Mouse (Mus musculus) lung, postnatal 36 days (tissue): ENCODE measurements around the gene Armc2.
"Not testable (repeated sequence)": the region's sequence is repeated elsewhere in the genome, so short reads cannot be mapped to it uniquely, and the experiment has no call there.

Source experiments
- DNase-seq: peaks from one replicate; pipeline ENCODE4 v3.0.0; 2022; ENCODE audit warnings: mixed read lengths

Gene Armc2

DNA sequence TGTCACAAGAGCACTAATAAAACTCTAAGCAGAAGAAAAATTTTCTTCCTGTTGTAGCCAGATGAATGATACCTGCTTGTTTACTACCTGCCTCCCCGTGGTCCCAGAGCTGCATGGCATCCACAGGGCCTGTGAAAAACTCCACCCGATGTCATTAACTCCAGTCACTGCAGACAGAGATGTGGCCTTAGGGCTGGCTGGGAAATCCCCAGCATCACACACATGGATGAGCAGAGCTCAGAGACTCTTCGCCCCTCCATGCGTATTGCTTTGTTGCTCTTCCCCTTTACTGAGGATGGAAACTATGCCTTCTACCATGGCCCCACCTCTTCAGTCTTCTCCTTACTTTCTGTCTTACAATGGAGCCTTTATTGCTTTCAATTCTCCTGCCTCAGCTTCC lies 55.5 kb downstream of the Armc2 start:
- DNase-seq: peak; percentile 15

DNA sequence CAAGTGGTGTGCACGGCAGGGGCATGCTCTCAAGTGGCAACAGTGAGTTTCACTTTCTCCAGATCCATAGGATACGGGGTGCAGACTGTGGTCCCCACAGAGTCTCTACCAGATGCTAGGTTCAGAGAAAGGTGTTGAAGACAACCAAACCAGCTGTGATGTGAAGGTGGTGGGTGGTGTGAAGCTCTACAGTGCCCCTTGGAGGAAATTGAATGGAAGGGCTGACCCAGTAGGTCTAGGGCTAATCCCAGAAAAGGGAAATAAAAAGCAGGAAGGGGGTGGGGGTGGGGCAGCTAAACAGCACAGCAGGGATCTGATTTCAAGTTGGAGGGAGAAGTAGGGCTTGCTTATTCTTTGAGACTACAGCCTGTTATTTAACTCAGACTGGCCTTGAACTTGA lies 58.4 kb downstream of the Armc2 start:
- DNase-seq: no peak

DNA sequence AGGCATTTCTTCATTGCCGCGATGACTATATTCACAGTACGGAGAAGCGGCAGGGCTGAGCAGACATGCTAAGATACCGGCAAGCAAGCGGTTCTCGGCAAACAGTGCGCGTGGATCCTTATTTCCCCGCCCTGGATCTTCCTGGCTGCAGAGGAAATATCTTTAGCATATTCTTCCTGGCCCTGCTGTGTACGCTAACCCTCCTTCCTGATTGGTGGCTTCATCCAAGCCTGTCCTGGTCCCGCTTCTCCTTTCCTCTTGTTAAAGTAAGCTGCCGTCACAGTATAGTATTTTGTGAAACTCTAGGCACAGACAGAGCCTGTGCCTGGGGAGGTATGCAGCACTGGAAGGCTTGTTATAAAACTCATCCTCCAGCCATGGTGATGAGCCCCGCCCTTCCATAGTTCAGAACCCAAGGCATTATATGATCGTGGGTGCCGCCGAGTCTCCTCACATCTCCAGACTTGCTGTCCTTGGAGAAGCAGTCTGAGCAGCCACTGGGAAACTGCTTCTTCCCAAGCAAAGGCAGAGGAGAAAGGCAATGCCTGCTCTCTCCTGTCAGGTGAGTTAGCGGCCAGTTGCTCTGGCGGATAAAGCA lies 59.5 kb downstream of the Armc2 start:
- no peak for DNase-seq

DNA sequence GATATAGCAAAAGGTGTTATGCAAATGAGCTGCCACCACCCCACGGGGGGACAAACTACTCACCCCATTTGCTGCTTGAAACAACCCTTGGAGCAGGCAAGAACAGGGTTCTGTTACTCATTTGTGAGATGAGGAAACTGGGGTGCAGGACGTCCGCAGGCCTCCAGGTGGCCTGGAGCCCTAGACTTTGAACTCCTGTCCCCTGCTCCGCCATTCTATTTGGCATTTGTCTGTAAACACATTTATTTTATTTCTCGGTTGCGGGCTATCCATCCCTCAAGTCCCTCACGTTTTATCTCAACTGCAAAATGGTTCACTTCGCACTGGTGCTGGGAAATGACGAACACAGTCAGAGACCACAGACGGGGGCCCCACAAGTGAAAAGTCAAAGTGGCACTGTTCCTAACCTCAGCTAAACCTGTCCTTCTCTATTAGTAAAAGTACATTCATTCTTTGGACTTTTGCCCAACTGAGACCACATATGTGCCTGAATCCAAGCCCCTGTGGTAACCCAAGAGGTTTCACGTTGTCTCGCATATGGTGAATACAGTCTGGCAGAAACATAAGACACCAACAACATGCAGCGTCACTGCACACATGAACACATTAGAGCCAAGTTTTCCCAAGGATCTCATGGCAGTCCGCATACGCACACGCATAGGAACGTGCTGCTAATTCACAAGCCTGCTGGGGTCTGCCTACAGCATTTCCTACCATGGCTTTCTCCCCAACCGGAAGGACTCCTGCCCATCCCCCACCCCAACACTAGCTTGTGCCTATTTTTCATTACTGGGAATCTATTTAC lies 60.6 kb downstream of the Armc2 start:
- no peak for DNase-seq

DNA sequence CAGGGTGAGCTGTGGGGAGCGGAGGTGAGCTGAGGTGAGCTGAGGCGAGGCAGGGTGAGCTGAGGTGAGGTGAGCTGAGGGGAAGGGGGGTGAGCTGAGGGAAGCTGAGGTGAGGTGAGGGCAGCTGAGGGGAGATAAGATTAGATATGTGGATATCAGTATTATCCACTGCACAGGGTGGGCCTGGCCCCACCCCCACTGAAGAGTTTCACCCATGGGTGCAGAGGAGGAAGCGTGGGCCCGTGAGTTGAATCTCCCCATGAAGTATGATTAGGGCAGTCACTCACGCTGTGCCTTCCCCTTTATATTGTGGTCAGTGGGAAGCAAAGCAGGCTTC lies 64.7 kb downstream of the Armc2 start:
- no peak for DNase-seq

DNA sequence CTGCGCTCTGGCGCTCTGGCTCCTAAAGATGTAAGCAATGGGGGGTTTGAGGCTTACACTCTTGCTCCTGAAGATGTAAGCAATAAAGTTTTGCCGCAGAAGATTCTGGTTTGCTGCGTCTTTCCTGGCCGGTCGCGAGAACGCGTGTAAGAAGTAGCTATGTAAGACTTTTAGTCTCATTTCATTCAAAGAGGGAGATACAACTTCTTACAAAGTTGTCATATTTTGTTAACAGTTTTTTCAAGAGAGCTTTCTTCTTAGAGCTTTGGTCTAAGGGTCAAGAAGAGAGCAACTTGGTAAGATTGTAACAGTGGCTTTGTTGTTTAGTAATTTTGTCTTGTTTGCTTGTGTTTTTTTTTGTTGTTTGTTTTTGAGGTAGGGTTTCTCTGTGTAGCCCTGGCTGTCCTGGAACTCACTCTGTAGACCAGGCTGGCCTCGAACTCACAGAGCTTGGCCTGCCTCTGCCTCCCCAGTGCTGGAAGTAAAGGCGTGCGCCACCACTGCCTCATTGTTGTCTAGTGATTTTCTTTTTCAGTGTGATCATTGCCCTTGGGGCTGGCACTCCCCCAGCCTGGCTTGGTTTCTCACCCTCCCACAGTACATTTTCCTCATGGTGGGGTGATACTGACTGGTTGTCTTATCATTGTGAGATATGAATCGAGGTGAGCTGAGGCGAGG lies 65.3 kb downstream of the Armc2 start:
- no peak for DNase-seq

DNA sequence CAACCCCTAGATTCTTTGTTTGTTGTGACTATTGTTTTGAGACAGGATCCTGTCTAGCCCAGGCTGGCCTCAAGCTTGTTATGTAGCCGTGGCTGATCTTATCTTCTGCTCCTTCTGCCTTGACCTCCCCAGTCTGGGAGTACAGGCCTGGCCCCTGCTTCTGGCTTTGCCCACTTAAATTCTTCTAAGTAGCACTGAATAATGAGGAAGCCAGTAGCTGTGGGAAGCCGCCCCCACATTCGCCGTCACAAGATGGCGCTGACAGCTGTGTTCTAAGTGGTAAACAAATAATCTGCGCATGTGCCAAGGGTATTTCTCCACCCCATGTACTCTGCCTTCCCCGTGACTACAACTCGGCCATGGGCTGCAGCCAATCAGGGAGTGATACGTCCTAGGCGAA lies 65.9 kb downstream of the Armc2 start:
- not testable (repeated sequence) for DNase-seq

DNA sequence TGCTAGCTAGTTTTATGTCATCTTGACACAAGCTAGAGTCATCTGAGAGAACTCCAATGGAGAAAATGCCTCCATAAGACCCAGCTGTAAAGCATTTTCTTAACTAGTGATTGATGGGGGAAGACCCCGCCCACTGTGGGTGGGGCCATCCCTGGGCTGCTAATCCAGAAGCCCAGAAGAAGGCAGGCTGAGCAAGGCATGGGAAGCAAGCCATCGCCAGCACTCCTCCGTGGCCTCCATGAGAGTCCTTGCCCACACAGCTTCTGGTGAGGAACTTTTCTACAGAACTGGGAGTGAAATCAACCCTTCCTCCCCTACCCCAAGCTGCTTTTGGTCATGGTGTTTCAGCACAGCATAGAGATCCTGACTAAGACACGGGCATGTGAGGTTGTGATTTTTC lies 79.2 kb downstream of the Armc2 start:
- DNase-seq: no peak

DNA sequence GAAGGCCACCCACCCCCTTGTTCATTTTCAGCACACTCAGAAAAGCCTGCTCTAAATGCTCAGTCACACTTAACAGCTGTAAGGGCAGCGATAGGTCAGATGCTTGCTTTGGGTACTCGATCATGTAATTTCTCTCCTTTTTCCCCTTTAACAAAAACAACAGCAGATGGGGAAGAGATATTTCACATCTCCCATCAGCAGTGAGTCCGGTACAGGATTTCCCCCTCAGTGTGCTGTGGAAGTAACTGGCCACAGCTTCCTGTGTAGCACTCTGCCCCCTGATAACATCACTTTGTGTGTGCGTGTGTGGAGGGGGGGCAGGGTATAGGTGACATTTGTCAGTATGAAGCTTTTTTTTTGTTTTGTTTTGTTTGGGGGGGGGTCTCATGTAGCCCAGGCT lies 81.1 kb downstream of the Armc2 start:
- peak; percentile 35 for DNase-seq

DNA sequence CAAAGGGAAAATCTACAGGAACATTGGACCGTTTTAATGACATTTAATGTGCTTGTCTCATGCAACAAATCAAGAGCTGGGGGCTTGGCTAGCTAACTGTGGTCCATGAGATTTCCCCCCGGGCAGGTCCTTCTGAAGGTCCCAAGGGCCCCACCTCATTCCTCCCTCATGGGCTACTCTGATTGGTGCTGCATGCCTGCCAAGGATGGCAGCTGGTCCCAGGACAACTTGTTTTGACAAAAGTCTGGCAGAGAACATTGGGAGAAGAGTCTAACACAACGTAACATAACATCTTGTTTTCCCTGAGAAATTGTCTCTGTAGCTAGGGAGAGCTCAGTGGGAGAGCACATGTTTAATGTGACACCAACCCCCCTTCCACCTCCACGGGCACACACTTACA lies 82.1 kb downstream of the Armc2 start:
- peak; percentile 50 for DNase-seq

DNA sequence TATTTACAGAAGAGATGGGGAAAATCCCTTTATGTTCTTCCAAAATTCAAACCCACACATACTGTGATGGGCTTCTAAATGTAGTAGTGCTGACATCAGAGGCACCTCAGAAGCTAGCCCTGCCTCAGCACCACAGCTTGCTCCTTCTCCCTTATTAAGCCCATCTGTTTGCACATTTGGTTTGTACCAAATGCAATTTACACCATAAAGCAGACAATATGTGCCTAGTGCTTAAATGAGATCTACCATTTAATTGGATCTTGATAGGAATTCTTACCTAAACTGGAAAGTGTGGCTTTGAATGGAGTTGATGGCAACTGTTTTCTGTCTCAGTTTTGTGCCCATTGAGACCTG lies 82.8 kb downstream of the Armc2 start:
- DNase-seq: no peak

DNA sequence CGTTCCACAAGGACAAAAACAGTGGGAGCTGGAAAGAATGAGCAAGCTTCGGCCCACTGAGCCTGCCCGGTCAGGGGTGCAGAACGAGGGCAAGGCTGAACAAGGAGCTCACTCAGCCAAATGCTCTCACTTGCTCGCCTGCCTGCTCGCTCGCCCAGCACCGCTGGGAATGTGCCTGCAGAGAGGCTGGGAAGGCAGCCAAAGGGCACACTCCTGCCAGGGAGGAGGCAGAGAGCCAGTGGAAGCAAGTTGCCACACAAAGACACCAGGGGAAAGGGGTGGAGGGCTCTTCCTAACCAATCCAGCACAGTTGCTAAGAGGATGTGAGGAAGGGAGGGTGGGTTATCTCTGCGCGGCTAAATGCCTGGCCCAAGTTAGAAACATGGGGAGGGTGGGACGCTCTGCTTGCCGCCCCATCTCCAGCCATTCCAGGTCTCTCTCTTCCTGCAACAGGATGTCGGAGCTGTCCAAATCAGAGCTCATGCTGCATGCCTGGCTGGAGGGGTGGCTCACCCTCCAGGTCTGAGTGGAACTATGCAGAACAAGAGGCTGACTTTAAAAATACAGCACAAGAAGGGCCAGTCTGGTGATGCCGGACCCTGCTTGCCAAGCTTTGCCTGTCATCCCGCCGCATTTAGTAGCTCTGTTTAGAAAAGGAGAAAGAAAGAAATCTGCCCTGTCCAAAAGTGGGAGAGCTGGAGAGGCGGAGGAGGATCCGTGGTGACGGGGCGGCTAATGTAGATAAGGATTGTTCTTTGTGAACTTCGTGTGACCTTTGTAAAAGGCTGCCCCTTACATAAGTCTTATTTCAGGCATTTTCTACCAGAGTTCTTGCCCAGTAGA lies 83.4 kb downstream of the Armc2 start:
- DNase-seq: peak; percentile 90

DNA sequence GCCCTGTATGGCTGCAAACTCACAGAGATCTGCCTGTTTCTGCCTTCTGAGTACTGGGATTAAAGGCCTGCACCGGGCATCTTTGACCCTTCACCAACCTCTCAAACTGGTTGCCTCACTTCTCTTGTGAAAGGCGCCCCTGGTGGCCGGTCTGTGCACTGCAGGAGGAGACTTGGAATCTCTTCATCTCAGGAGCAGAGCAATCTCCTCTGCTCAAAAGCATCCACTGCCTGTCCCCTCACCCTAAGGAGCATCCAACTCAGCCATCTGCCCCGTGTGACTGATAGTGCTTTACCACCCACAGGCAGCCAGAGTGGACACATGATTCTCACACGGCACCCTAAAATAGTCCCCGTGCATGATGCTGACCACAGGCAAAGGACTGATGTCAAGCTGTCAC lies 84.7 kb downstream of the Armc2 start:
- DNase-seq: peak; percentile 79

DNA sequence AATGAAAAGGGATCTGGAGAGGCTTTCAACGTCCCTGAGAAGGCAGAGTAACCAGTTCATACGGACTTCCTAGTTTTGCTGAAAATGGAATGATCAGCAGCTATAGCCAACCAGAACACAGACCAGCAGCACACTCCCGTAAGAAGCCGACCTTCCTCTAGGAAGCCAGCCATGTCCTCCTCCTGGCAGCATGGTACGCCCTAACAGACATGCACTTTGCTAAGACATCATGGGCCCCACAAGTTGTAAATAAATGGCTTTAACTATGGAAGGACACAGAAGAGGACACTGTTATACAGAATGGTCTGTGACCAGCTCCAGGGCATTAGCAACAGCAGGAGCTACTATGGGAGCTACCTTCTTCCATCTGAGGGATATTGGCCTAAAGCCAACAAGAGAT lies 85.3 kb downstream of the Armc2 start:
- DNase-seq: no peak

DNA sequence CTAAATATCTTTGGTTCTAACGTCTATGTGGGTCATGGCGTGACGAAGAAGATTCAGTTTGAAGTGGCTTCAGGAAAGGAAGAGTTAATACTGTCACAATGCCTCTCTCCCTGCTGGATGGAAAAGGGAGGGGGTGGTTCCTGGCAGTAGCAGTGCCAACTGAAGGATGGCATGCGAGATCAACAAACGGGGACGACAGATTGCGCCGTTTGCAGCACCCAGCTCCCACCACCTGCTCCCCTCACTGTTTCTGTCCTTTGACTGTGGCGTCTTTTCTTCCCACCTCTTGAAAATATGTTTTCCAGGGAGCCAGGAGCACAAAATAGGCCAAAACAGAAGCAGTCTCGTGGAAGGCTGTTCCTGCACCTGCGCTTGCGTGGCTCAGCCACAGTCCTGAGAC lies 86.3 kb downstream of the Armc2 start:
- no peak for DNase-seq

DNA sequence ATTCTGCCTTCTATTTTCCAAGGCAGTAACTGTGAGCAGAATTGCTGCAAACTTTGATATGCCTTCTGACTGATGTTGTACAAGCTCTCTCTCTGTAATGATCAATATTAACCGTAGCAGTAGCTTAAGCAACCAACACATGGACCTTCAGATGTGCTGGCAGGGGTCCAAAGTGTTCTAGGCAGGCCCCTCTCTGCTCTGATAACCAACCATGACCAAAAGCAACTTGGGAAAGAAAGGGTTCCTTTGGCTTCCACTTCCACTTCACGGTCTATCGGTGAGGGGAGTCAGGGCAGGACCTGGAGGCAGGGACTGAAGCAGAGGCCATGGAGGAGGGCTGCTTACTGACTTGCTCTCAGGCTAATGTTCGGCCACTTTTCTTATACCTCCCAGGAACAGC lies 87.3 kb downstream of the Armc2 start:
- DNase-seq: no peak

DNA sequence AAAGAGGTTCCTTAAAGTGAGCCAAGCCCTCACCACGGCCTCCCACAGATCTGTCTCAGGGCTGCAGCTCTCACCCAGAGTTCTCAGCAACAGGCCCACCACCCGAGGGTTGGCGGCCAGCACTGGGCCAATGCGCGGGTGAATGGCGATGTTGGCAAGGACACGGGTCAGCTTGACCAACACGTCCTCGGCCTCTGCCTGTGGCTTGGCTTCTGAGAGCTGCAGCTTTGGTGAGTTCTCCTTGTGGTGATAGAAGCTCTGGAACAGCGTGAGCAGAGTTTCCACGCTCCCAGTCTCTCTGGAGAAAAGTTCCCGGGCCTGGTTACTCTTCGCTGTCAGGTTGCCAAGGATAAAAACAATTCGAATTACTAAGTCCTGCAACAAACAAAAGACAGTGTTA lies 91.5 kb downstream of the Armc2 start:
- DNase-seq: no peak

DNA sequence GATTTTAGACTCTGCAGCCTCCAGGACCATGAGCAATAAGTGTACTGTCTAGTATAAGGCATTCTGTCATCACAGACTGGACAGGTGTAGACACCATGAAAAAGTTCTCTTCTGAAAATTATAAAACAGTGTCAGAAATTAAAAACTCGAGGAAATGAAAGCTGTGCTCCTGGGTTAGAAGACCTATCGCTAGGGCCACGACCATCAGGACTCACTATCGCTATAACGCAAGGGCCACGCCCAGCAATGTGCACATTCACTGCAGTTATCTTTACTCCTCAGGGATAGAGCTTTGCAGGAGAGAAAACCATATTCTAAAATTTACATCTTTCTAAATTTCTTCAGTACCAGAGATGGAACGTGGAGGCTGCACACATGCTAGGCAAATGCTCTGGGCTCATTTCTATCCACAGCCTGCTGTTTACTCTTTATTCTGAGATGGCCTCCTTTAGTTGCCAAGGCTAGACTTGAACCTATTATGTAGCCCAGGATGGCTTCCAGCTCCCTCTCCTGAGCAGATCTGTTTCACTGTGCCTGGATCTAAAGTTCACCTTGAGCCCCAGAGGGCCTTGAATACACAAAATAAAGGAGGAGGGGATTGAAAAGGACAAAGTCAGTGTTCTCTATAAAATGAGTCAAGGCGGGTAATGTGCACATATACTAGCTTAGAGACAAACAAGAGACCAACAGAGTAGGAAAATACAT lies 105.8 kb downstream of the Armc2 start:
- no peak for DNase-seq

DNA sequence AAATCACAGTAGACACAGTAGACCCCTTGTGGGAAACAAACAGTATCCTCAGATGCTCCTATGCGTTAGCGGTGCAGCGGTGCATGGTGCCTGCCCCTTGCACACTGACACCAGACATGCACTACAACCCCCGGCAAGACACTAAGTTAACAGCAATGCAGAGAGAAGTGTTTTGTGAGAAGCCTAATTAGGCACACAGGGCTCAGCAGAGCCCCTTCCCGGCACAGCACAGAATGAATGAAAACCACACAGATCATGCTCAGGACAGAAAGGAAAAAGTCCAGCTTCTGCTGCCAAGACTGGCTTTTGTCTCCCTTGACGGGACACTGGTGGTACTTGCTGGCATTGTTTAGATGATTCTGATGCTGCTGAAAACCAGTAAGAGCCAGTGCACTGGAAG lies 109.3 kb downstream of the Armc2 start:
- no peak for DNase-seq

DNA sequence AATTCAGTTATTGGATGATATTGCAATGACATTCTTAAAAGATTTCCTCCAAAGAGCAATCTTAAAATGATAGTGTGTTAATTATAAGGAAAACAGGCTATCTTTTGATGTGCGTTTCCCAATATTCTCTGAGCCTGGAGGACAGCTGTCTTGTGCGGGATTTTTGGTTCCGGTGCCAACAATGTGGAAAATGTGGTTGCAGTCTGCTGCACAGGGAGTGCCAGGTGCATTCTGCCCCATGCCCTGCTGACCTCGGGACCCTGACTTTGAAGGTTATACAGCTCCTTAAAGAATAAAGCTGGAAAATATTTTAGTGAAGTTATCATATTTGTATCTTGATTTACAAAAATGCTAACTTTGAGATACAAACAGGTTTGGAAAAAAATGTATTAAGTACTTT lies 110.3 kb downstream of the Armc2 start:
- DNase-seq: no peak

DNA sequence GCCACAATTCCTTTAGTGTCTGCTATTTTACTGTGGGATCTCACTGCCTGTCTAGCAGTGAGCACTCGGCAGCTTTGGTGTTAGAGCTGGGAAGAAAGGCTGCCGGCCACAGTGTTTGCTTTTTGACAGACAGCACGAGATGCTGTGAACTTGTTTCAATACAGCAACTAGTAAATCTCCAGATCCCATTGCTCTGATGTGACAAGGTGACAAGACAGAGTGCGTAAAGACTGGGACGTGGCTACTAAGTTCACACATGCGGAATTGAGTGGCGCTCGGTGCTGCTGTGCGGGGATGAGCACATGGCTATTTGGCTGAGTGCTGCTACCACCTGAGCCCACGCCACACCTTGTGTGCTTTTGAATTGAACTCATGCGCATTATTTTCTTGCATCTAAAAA lies 110.8 kb downstream of the Armc2 start:
- DNase-seq: no peak

DNA sequence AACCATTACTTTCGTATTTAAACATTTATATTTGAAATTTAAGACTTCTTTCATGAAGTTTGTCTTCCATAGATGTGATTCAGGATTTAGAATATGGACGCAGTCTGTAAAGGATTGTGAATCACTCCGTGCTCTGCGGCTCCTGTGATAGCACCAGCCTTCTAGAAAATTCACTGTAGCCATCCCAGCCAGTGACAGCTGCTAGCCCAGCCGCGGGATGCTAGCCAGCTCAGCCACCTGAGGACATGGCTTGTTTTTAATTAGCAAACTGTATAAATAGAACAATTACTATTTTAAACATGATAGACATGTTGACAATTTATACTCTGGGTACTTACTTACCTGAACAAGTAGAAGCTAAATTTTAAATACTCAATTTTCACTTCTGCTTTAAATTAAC lies 116.4 kb downstream of the Armc2 start:
- DNase-seq: no peak

DNA sequence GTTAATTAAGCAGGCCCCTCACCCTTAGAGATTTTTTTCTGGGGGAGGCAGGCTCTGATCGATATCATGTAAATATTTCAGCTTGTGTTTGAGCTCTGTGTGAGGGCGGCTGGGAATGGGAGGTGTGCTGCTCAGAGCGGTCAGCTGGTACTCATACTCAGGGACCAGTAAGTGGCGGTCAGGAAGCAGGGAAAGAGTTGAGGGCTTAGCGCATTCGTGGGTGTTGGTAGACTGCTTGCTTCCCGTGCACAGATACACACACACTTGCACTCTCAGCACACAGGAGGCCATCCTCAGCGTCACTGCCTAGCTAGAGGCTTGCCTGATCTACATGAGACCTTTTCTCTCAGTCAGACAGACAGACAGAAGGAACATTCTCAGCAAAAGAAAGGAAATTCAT lies 116.8 kb downstream of the Armc2 start:
- DNase-seq: no peak
